Mouse (Mus musculus) kidney, postnatal 0 days (tissue): Measurements from ENCODE around the gene Amigo2. TPM values are rescaled to one million over a fixed set of nuclear protein-coding genes. Genes with fewer than 3 reads are reported as not detected.

Source experiments
- ATAC-seq: fragments of 200-750 bp; cut with Nextera tagmentation; replicated peaks from 2 replicates; pipeline ENCODE4 v1.8.0; 2017; ENCODE audit warnings: low read depth, moderate number of reproducible peaks, moderate TSS enrichment, moderate library complexity; ENCODE audit not compliant: low FRiP score
- DNase-seq: peaks from one replicate; pipeline ENCODE4 v3.0.0-alpha.2; 2016; ENCODE audit warnings: low spot score
- H3K27ac ChIP-seq: fragments of 300-500 bp; sonication (generic); 2 replicates; pipeline ENCODE4 v1.5.1; 2014; ENCODE audit warnings: mild to moderate bottlenecking
- H3K27me3 ChIP-seq: fragments of 300-500 bp; sonication (generic); 2 replicates; pipeline ENCODE4 v1.6.1; 2014; ENCODE audit warnings: low read length, mixed read lengths; ENCODE audit not compliant: insufficient read depth
- H3K36me3 ChIP-seq: fragments of 300-500 bp; sonication (generic); 2 replicates; pipeline ENCODE4 v1.6.1; 2014; ENCODE audit warnings: low read length, mixed read lengths; ENCODE audit not compliant: insufficient read depth
- H3K4me1 ChIP-seq: fragments of 300-500 bp; sonication (generic); replicated peaks from 2 replicates; pipeline ENCODE4 v1.6.1; 2014; ENCODE audit warnings: antibody characterized with exemption, low read length, mixed read lengths; ENCODE audit not compliant: insufficient read depth
- H3K4me2 ChIP-seq: fragments of 300-500 bp; sonication (generic); 2 replicates; pipeline ENCODE4 v1.6.1; 2014; ENCODE audit warnings: mild to moderate bottlenecking, low read length, moderate library complexity, mixed read lengths
- H3K4me3 ChIP-seq: fragments of 300-500 bp; sonication (generic); replicated peaks from 2 replicates; pipeline ENCODE4 v1.5.1; 2014; ENCODE audit warnings: low read depth, low read length
- H3K9ac ChIP-seq: fragments of 300-500 bp; sonication (generic); 2 replicates; pipeline ENCODE4 v1.6.1; 2014; ENCODE audit warnings: low read depth, low read length
- H3K9me3 ChIP-seq: fragments of 300-500 bp; sonication (generic); replicated peaks from 2 replicates; pipeline ENCODE4 v1.6.1; 2016; ENCODE audit warnings: low read length, inconsistent platforms, mixed read lengths
- CTCF ChIP-seq: IDR thresholded peaks from 2 replicates; pipeline ENCODE4 v1.5.1; 2016; ENCODE audit warnings: antibody characterized with exemption, low read depth, mild to moderate bottlenecking, moderate library complexity
- WGBS: fragments of 180-500 bp; shearing (Covaris S2); extraction: QIAGEN DNeasy Blood & Tissue Kit; methylation state at CpG from one replicate; pipeline ENCODE4 v1.1.7; 2014; 5-methylcytosine and 5-hydroxymethylcytosine counted together
- polyA plus RNA-seq: library from polyadenylated mRNA; unstranded; fragments of >200 nt; fragmentation: Nextera tagmentation; extraction: Ambion mirVana; gene quantifications from 2 replicates; pipeline ENCODE4 v1.2.1, GENCODE M21; 2015

The Amigo2 gene
- polyA plus RNA-seq, 1 experiment from 2014 or later, result 11.8 TPM

DNA sequence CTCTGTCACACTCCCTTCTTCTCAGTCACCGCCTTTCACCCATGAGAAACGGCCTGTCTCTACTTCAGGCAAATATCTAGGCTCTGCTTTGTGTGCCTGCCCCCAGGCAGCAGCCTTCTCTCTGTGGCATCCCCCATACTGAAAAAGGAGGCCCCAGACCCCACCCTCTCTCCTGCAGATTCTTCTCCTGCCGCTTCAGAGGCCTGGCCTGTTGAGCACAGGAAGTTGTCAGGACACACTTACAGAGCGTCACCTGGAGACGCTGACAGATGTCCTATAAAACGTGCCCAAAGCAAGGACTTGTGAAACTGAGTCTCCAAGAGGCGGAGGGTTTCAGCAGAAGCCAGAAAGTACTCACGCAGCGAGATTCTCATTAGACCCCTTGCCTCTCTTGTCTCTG lies 33.7 kb upstream of the Amigo2 start:
- Histone ChIP-seq H3K4me3 (no peak overlapping the region), H3K9ac (no peak overlapping the region), H3K9me3 (no peaks in the 10 kb centered on the region), H3K27ac (no peak overlapping the region), H3K27me3 (no peaks in the 10 kb centered on the region), H3K36me3 (no peaks in the 10 kb centered on the region), H3K4me1 (no peaks in the 10 kb centered on the region), H3K4me2 (no peak overlapping the region)
- ATAC-seq (no peak), DNase-seq (no peak)
- 60% methylated on average over 9 of the region's 9 CpGs for WGBS
- no peak for TF ChIP-seq CTCF

GRCm38 (mm10) chr15:97280131-97280530 lies 33.0 kb upstream of the Amigo2 start:
- Histone ChIP-seq H3K9me3 (no peaks in the 10 kb centered on the region), H3K27ac (no peak overlapping the region), H3K4me3 (no peak overlapping the region), H3K4me2 (no peak overlapping the region), H3K27me3 (no peaks in the 10 kb centered on the region), H3K9ac (no peak overlapping the region), H3K36me3 (no peaks in the 10 kb centered on the region), H3K4me1 (no peaks in the 10 kb centered on the region)
- WGBS, result 95% methylated on average over 8 of the region's 8 CpGs
- ATAC-seq (no peak), DNase-seq (no peak)
- no peak for TF ChIP-seq CTCF

DNA sequence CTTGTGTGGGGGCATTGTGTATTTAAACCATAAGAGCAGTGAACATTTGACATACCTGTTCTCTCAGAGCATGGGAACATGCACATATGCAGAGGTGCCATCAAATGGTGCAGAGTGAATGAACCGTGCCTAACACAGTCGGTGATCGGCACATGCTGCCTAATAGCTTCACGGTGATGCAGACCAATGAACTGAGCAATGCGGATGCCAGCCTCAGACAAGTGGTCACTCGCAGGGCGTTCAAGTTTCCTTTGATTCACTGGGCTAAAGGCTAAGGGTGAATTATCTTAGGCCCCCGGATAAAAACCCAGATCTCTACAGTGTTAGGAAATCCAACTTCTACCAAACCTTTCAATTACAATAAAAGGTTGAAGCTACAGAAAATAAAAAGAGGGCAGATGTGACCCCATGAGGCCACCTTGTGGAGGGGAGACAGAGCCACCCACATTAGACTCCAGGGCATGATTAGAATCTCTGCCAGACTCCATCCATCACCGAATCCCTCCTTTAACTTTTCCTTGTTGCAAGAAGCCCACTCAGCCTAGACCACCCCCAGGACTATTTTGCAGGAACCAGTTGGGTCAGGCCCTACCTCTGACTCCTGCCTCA lies 31.4 kb upstream of the Amigo2 start:
- peak; percentile 23; the same call in 1 of the 2 replicates for TF ChIP-seq CTCF
- no peaks in the 10 kb centered on the region for H3K4me1 ChIP-seq
- no peak overlapping the region for H3K27ac ChIP-seq
- no peak overlapping the region for H3K4me2 ChIP-seq
- ATAC-seq, result no peak
- no peaks in the 10 kb centered on the region for H3K9me3 ChIP-seq
- WGBS, result 35% methylated on average over 9 of the region's 9 CpGs
- H3K27me3 ChIP-seq, result no peaks in the 10 kb centered on the region
- no peak overlapping the region for H3K9ac ChIP-seq
- no peaks in the 10 kb centered on the region for H3K36me3 ChIP-seq
- DNase-seq, result peak; percentile 35
- no peak overlapping the region for H3K4me3 ChIP-seq

- H3K36me3 ChIP-seq, result no peaks in the 10 kb centered on the region
- 0 out of 2 replicates have a peak, but pooled peaks cover 2% of the 10 kb centered on the region for H3K4me1 ChIP-seq
- TF ChIP-seq CTCF, result no peak
- H3K27ac ChIP-seq, result no peak overlapping the region
- ATAC-seq, result no peak
- no peak overlapping the region for H3K4me3 ChIP-seq
- no peaks in the 10 kb centered on the region for H3K27me3 ChIP-seq
- no peak overlapping the region for H3K9ac ChIP-seq
- 62% methylated on average over 10 of the region's 10 CpGs for WGBS
- H3K4me2 ChIP-seq, result no peak overlapping the region
- no peaks in the 10 kb centered on the region for H3K9me3 ChIP-seq
- no peak for DNase-seq
Observed at GRCm38 (mm10) chr15:97277328-97277727, 30.2 kb upstream of the Amigo2 start.

GRCm38 (mm10) chr15:97276660-97277153 lies 29.6 kb upstream of the Amigo2 start:
- no peaks in the 10 kb centered on the region for H3K9me3 ChIP-seq
- 0 out of 2 replicates have a peak, but pooled peaks cover 5% of the 10 kb centered on the region for H3K4me1 ChIP-seq
- H3K27me3 ChIP-seq, result no peaks in the 10 kb centered on the region
- no peak for TF ChIP-seq CTCF
- no peak for ATAC-seq
- WGBS, result 33% methylated on average over 20 of the region's 20 CpGs
- DNase-seq, result no peak
- H3K36me3 ChIP-seq, result no peaks in the 10 kb centered on the region
- no peak overlapping the region for H3K9ac ChIP-seq
- no peak overlapping the region for H3K4me2 ChIP-seq
- no peak overlapping the region for H3K4me3 ChIP-seq
- no peak overlapping the region for H3K27ac ChIP-seq

- Histone ChIP-seq H3K27ac (no peak overlapping the region), H3K9me3 (no peaks in the 10 kb centered on the region), H3K9ac (no peak overlapping the region), H3K27me3 (no peaks in the 10 kb centered on the region), H3K4me2 (no peak overlapping the region), H3K36me3 (no peaks in the 10 kb centered on the region), H3K4me1 (0 out of 2 replicates have a peak, but pooled peaks cover 5% of the 10 kb centered on the region), H3K4me3 (no peak overlapping the region)
- DNase-seq (no peak), ATAC-seq (no peak)
- WGBS, result 80% methylated on average over 12 of the region's 12 CpGs
- no peak for TF ChIP-seq CTCF
Observed at GRCm38 (mm10) chr15:97275626-97276395, 28.7 kb upstream of the Amigo2 start.
